Mouse (Mus musculus) inflammation-experienced regulatory T-cells (primary cell): ENCODE data around the gene Pla2g4d. TPM values are rescaled to one million over a fixed set of nuclear protein-coding genes. Genes with fewer than 3 reads are reported as not detected.

Experiments used
- polyA plus RNA-seq, 2 experiments: library from polyadenylated mRNA; unstranded; fragments of 100-300 nt; shearing (Covaris generic); gene quantifications; one replicate each; pipeline ENCODE4 v1.2.1; 2017

Gene Pla2g4d
- not detected for polyA plus RNA-seq

GRCm38 (mm10) chr2:120288995-120289394 is at the start of gene Pla2g4d:
TSS of gene Pla2g4d (minus strand) at chr2:120289197.

GRCm38 (mm10) chr2:120313976-120314375 is 25.0 kb upstream of the Pla2g4d start, which contains the start of gene Pla2g4f:
TSS of gene Pla2g4f (minus strand) at chr2:120314165.

GRCm38 (mm10) chr2:120244679-120245420 is 44.1 kb downstream of the Pla2g4d start, which contains the start of gene Pla2g4e:
TSS of gene Pla2g4e (minus strand) at chr2:120245335.

Other genes with a start within 250 kb of the Pla2g4d start
- 10 to 100 TPM; 14.8 to 20.5 TPM for gene Ehd4, start 134.6 kb downstream of the Pla2g4d start, polyA plus RNA-seq
- gene Pla2g4e, start 43.9 kb downstream of the Pla2g4d start, polyA plus RNA-seq, result under 1 TPM; 0.04 to 0.47 TPM
- 1 to 10 TPM; 5.3 to 5.8 TPM for gene Pla2g4f, start 25.0 kb upstream of the Pla2g4d start, polyA plus RNA-seq
- gene Vps39, start 63.9 kb upstream of the Pla2g4d start, polyA plus RNA-seq, result 10 to 100 TPM; 43.3 to 63.9 TPM
- gene Ganc, start 114.7 kb upstream of the Pla2g4d start, polyA plus RNA-seq, result 10 to 100 TPM; 16.1 to 23.2 TPM
- gene Tmem87a, start 114.9 kb upstream of the Pla2g4d start, polyA plus RNA-seq, result 10 to 100 TPM; 14.9 to 23.5 TPM
- 10 to 100 TPM; 13.6 to 42.1 TPM for gene Capn3, start 166.8 kb upstream of the Pla2g4d start, polyA plus RNA-seq